Mouse (Mus musculus) CH12.LX (cell line): Measurements from ENCODE around the gene Atp7a. TPM values are rescaled to one million over a fixed set of nuclear protein-coding genes. Genes with fewer than 3 reads are reported as not detected.
"Not testable (repeated sequence)": the region's sequence is repeated elsewhere in the genome, so short reads cannot be mapped to it uniquely, and the experiment has no call there.

Source experiments
- DNase-seq: peaks from one replicate; pipeline ENCODE4 v3.0.0-alpha.2; 2013; ENCODE audit errors: extremely low read depth
- H3K27ac ChIP-seq: 2 replicates; pipeline ENCODE4 v1.5.1; 2012; ENCODE audit warnings: low read depth, mild to moderate bottlenecking, control low read depth, moderate library complexity; ENCODE audit not compliant: insufficient read depth
- H3K27me3 ChIP-seq: replicated peaks from 2 replicates; pipeline ENCODE3; 2012; ENCODE audit warnings: inconsistent platforms
- H3K36me3 ChIP-seq, 2 experiments: replicated peaks in 1 of 2; 2 replicates each; pipeline versions ENCODE3 to v1.6.1; 2012; ENCODE audit warnings: inconsistent platforms in 1 of 2, low read length in 1 of 2, mild to moderate bottlenecking in 1 of 2, mixed read lengths in 1 of 2, moderate library complexity in 1 of 2; ENCODE audit not compliant: control insufficient read depth in 1 of 2, insufficient read depth in 1 of 2
- H3K4me1 ChIP-seq, 2 experiments: 2 replicates each; pipeline ENCODE4 v1.6.1; 2012; ENCODE audit warnings: inconsistent platforms in 1 of 2, moderate library complexity in 1 of 2; ENCODE audit not compliant: insufficient read depth in 2 of 2, control insufficient read depth in 1 of 2
- H3K4me2 ChIP-seq: 2 replicates; pipeline ENCODE4 v1.6.1; 2012; ENCODE audit warnings: low read depth, mild to moderate bottlenecking, control low read depth; ENCODE audit not compliant: poor library complexity, insufficient read depth, severe bottlenecking
- H3K4me3 ChIP-seq, 3 experiments: fragments of 150-350 bp in 1 of 3; sonication (generic) in 1 of 3; replicated peaks in 1 of 3; 2 replicates each; pipeline versions ENCODE3 to v1.5.1; 2011 to 2012; ENCODE audit warnings: low read depth in 2 of 3, low read length in 2 of 3, mild to moderate bottlenecking in 2 of 3, moderate library complexity in 2 of 3, control low read depth in 1 of 3, improper control_type of control experiment in 1 of 3, inconsistent platforms in 1 of 3, mixed read lengths in 1 of 3; ENCODE audit not compliant: poor library complexity in 1 of 3
- H3K79me2 ChIP-seq: replicated peaks from 2 replicates; pipeline ENCODE4 v1.6.1; 2012; ENCODE audit warnings: mild to moderate bottlenecking, moderate library complexity; ENCODE audit not compliant: control insufficient read depth, poor library complexity, insufficient read depth, severe bottlenecking; ENCODE audit errors: extremely low read depth
- H3K9ac ChIP-seq: 2 replicates; pipeline ENCODE4 v1.6.1; 2012; ENCODE audit warnings: low read depth, mild to moderate bottlenecking, control low read depth, moderate library complexity; ENCODE audit not compliant: insufficient read depth
- H3K9me3 ChIP-seq: replicated peaks from 2 replicates; pipeline ENCODE3; 2012; ENCODE audit warnings: low read length, inconsistent platforms, mixed read lengths
- CHD1 ChIP-seq: IDR thresholded peaks from 2 replicates; pipeline ENCODE4 v1.6.1; 2012; ENCODE audit warnings: low read depth, low read length, improper control_type of control experiment, inconsistent platforms
- CHD2 ChIP-seq: IDR thresholded peaks from 2 replicates; pipeline ENCODE4 v1.6.1; 2011; ENCODE audit warnings: low read length, improper control_type of control experiment
- ELF1 ChIP-seq: IDR thresholded peaks from 2 replicates; pipeline ENCODE4 v1.6.1; 2014; ENCODE audit warnings: low read depth, mild to moderate bottlenecking, inconsistent platforms, low read length, improper control_type of control experiment
- HCFC1 ChIP-seq: IDR thresholded peaks from 2 replicates; pipeline ENCODE4 v1.6.1; 2012; ENCODE audit warnings: low read depth, mild to moderate bottlenecking, inconsistent platforms, low read length, improper control_type of control experiment
- IRF4 ChIP-seq: IDR thresholded peaks from 2 replicates; pipeline ENCODE4 v1.6.1; 2014; ENCODE audit warnings: low read depth, mild to moderate bottlenecking, inconsistent platforms, low read length, improper control_type of control experiment
- KAT2A ChIP-seq: IDR thresholded peaks from 2 replicates; pipeline ENCODE4 v1.6.1; 2012; ENCODE audit warnings: low read length, improper control_type of control experiment, inconsistent platforms; ENCODE audit not compliant: insufficient replicate concordance
- MAFK ChIP-seq: IDR thresholded peaks from 2 replicates; pipeline ENCODE4 v1.6.1; 2011; ENCODE audit warnings: low read length, improper control_type of control experiment; ENCODE audit not compliant: insufficient replicate concordance
- MXI1 ChIP-seq: IDR thresholded peaks from 2 replicates; pipeline ENCODE4 v1.6.1; 2011; ENCODE audit warnings: mild to moderate bottlenecking, low read depth, low read length, improper control_type of control experiment
- MYC ChIP-seq: IDR thresholded peaks from 2 replicates; pipeline ENCODE4 v1.6.1; 2011; ENCODE audit warnings: low read depth, mild to moderate bottlenecking, improper control_type of control experiment, low read length
- NELFE ChIP-seq: IDR thresholded peaks from 2 replicates; pipeline ENCODE4 v1.6.1; 2011; ENCODE audit warnings: low read depth, low read length, improper control_type of control experiment
- PAX5 ChIP-seq: IDR thresholded peaks from 2 replicates; pipeline ENCODE4 v1.6.1; 2012; ENCODE audit warnings: low read length, inconsistent platforms, mixed read lengths
- POLR2A ChIP-seq: IDR thresholded peaks from 2 replicates; pipeline ENCODE4 v1.6.1; 2011; ENCODE audit warnings: low read depth, mild to moderate bottlenecking, improper control_type of control experiment, low read length
- POLR2AphosphoS2 ChIP-seq: IDR thresholded peaks from 2 replicates; pipeline ENCODE4 v1.6.1; 2011; ENCODE audit warnings: low read depth, low read length, improper control_type of control experiment
- RAD21 ChIP-seq: IDR thresholded peaks from 2 replicates; pipeline ENCODE4 v1.6.1; 2011; ENCODE audit warnings: low read depth, mild to moderate bottlenecking, low read length, improper control_type of control experiment, moderate library complexity
- SIN3A ChIP-seq: IDR thresholded peaks from 2 replicates; pipeline ENCODE4 v1.6.1; 2012; ENCODE audit warnings: low read length, improper control_type of control experiment, inconsistent platforms
- TBP ChIP-seq: conservative IDR thresholded peaks from 2 replicates; pipeline ENCODE4 v1.6.1; 2011; ENCODE audit warnings: low read depth, low read length, improper control_type of control experiment
- TCF12 ChIP-seq: IDR thresholded peaks from 2 replicates; pipeline ENCODE4 v1.6.1; 2014; ENCODE audit warnings: low read depth, mild to moderate bottlenecking, inconsistent platforms, low read length, improper control_type of control experiment
- ZC3H11A ChIP-seq: IDR thresholded peaks from 2 replicates; pipeline ENCODE4 v1.6.1; 2012; ENCODE audit warnings: low read depth, mild to moderate bottlenecking, inconsistent platforms, low read length, improper control_type of control experiment
- ZKSCAN1 ChIP-seq: IDR thresholded peaks from 2 replicates; pipeline ENCODE4 v1.6.1; 2012; ENCODE audit warnings: low read depth, inconsistent platforms, low read length, improper control_type of control experiment, borderline replicate concordance
- ZNF384 ChIP-seq: IDR thresholded peaks from 2 replicates; pipeline ENCODE4 v1.6.1; 2012; ENCODE audit warnings: low read depth, low read length, improper control_type of control experiment, inconsistent platforms
- dilution Hi-C: fragments of 300-500 bp; cut with MboI; formaldehyde crosslinking; loops from 2 replicates; pipeline ENCODE4 v1.14.3; 2020; ENCODE audit warnings: low sequenced_read_pairs; ENCODE audit not compliant: extremely low pct_unique_long_range_greater_than_20kb, extremely low pct_ligation_motif_present
- in situ Hi-C: fragments of 300-500 bp; cut with MboI; formaldehyde crosslinking; loops from 3 replicates; pipeline ENCODE4 v1.14.3; 2019; ENCODE audit warnings: low sequenced_read_pairs, low pct_ligation_motif_present, low pct_unique_long_range_greater_than_20kb, mixed read lengths
- polyA plus RNA-seq: library from polyadenylated mRNA; unstranded; fragments of >175 nt; gene quantifications from 2 replicates; pipeline ENCODE4 v1.2.1, GENCODE M21; 2012; ENCODE audit warnings: low read depth; ENCODE audit not compliant: insufficient read length
- total RNA-seq, 2 experiments: library from RNA; depleted of rRNA; stranded (reverse); fragments of 300-350 nt in 1 of 2; fragments of >200 nt in 1 of 2; gene quantifications; 2 replicates each; pipeline ENCODE4 v1.2.3; 2012 to 2014

The Atp7a gene
- total and polyA plus RNA-seq, 3 experiments = 2.2 to 5.4 (median 4.0) TPM

GRCm38 (mm10) chrX:106014741-106015377 is 12.2 kb upstream of the Atp7a start:
- H3K27me3 ChIP-seq, H3K9me3 ChIP-seq, H3K27ac ChIP-seq, dilution Hi-C loops, H3K4me1 ChIP-seq, DNase-seq: not testable (repeated sequence)
- H3K4me2 ChIP-seq = peak overlapping the region; percentile 5; the same call in 1 of the 2 replicates
- H3K36me3 ChIP-seq = peaks cover 11 to 12% of the 10 kb centered on the region in 2 experiments
- peak overlapping the region; percentile 81; the same call in 1 of the 2 replicates for H3K9ac ChIP-seq
- peaks cover 19% of the 10 kb centered on the region for H3K79me2 ChIP-seq
- peak overlapping the region in 2 of 3 experiments; percentile 62 to 76 for H3K4me3 ChIP-seq
- TF ChIP-seq ZNF384 (0 out of 2 replicates have a peak, but pooled peaks have one; percentile 17), MAFK (peak; percentile 35; the same call in 1 of the 2 replicates), TBP (peak; percentile 90)
- in situ Hi-C loops = loop anchor here (5.0 to 10.0 kb wide), 2 partner anchors 90 to 152 kb away; partner anchors contain the start of gene Atrx

GRCm38 (mm10) chrX:106015571-106016322 is 11.3 kb upstream of the Atp7a start, which contains the start of gene Cox7b:
Gene Cox7b (plus strand): TSS chrX:106015700.
- dilution Hi-C loops (no loop called here), in situ Hi-C loops (loop anchor here (5.0 to 10.0 kb wide), 2 partner anchors 91 to 152 kb away; partner anchors contain the start of gene Atrx)
- DNase-seq = peak; percentile 88
- no peaks in the 10 kb centered on the region for H3K9me3 ChIP-seq
- TF ChIP-seq RAD21 (no peak), NELFE (peak; percentile 77), PAX5 (no peak), TCF12 (peak; percentile 50; the same call in 1 of the 2 replicates), KAT2A (0 out of 2 replicates have a peak, but pooled peaks have one; percentile 15), TBP (0 out of 2 replicates have a peak, but pooled peaks have one; percentile 42), HCFC1 (peak; percentile 81), ZC3H11A (no peak), MYC (peak; percentile 79), ELF1 (peak; percentile 34; the same call in 1 of the 2 replicates), ZNF384 (0 out of 2 replicates have a peak, but pooled peaks have one; percentile 16), CHD1 (peak; percentile 79; the same call in 1 of the 2 replicates), ZKSCAN1 (no peak), POLR2AphosphoS2 (0 out of 2 replicates have a peak, but pooled peaks have one; percentile 52), SIN3A (peak; percentile 79), CHD2 (peak; percentile 98), IRF4 (no peak), MXI1 (peak; percentile 69; the same call in 1 of the 2 replicates), POLR2A (peak; percentile 76)
- H3K36me3 ChIP-seq = peaks cover 12 to 16% of the 10 kb centered on the region in 2 experiments
- H3K4me3 ChIP-seq = peak within 1 kb of the TSS; percentile 62 to 91 (median 76)
- H3K79me2 ChIP-seq = peaks cover 16% of the 10 kb centered on the region
- peak within 1 kb of the TSS; percentile 81 for H3K9ac ChIP-seq
- H3K4me1 ChIP-seq = peaks cover 0 to 4% of the 10 kb centered on the region in 2 experiments; a peak in 2 of 4 replicates
- H3K27me3 ChIP-seq = no peaks in the 10 kb centered on the region
- H3K4me2 ChIP-seq = peak within 1 kb of the TSS; percentile 5; the same call in 1 of the 2 replicates
- peak within 1 kb of the TSS; percentile 83 for H3K27ac ChIP-seq
